Mouse (Mus musculus): ENCODE data around the gene Ostm1. TPM values are rescaled to one million over a fixed set of nuclear protein-coding genes. Genes with fewer than 3 reads are reported as not detected.

Ostm1 gene
- polyA plus RNA-seq, 2 experiments: 7.0 to 14.3 TPM

DNA sequence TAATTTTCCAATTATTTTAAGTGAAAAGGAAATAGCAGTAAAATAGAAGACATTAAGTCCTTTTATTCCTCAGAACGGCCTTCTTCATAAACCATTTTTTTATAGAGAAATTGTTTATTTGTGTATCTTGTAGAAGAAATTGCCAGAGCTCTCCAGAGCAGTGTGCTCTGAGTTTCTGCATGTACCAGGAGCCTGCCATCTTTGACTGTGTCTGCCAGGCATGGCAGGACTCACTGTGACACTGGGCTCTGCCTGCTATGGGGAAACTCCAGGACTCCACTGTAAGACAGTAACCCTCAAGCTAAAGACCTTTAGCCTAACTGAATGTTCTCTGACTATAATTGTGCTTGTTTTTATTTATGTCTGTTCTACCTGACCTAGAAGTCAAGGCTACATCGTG is 107.4 kb downstream of the Ostm1 start:
- H3K27me3 ChIP-seq (ENCODE audit: control insufficient read depth, insufficient read depth, low read length): no peaks in the 10 kb centered on the region
- H3K4me2 ChIP-seq (ENCODE audit: low read depth): no peak overlapping the region
- H3K9me3 ChIP-seq (ENCODE audit: control insufficient read depth, low read length): no peaks in the 10 kb centered on the region
- no peaks in the 10 kb centered on the region for H3K36me3 ChIP-seq (replicated peaks; ENCODE audit: control insufficient read depth, insufficient read depth, low read depth)
- no peak for TF ChIP-seq CTCF (IDR thresholded peaks at IDR 0.05; ENCODE audit: low read depth)
- TF ChIP-seq EP300 (IDR thresholded peaks at IDR 0.05; ENCODE audit: low read depth): no peak
- ATAC-seq (ENCODE audit: insufficient read depth) (no peak), DNase-seq (ENCODE audit: low read depth in 3 of 3, low spot score in 3 of 3) (no peak)
- H3K27ac ChIP-seq: no peak overlapping the region
- no peaks in the 10 kb centered on the region for H3K4me1 ChIP-seq (replicated peaks; ENCODE audit: control insufficient read depth in 2 of 2, insufficient read depth in 2 of 2, low read length in 1 of 2)
- H3K9ac ChIP-seq (replicated peaks): no peak overlapping the region
- H3K4me3 ChIP-seq (ENCODE audit: insufficient read depth in 1 of 2, low read depth in 2 of 2, low read length in 2 of 2): no peak overlapping the region
- 81% methylated on average over 2 of the region's 2 CpGs for WGBS (ENCODE audit: insufficient replicate concordance)

DNA sequence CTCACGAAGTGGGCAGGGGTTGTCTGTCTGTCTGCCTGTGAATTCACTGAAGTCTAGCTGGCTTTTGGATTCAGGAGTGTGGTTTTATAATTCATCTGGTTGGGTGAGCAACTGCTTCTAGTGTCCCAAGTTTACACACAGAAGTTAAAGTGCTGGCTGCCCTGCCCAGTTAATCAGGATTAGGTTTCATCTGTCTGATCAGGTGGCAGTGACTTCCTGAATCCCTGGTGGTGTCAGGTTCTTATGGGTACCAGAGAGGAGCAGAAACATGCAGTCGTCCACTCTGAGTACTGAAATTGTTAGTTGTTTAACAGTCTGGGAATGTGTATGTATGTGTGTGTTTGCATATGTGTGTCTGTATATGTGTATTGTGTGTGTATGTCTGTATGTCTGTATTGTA is 108.5 kb downstream of the Ostm1 start:
- 69% methylated on average over 2 of the region's 2 CpGs for WGBS (ENCODE audit: insufficient replicate concordance)
- ATAC-seq (ENCODE audit: insufficient read depth): no peak
- H3K27me3 ChIP-seq (ENCODE audit: control insufficient read depth, insufficient read depth, low read length): no peaks in the 10 kb centered on the region

DNA sequence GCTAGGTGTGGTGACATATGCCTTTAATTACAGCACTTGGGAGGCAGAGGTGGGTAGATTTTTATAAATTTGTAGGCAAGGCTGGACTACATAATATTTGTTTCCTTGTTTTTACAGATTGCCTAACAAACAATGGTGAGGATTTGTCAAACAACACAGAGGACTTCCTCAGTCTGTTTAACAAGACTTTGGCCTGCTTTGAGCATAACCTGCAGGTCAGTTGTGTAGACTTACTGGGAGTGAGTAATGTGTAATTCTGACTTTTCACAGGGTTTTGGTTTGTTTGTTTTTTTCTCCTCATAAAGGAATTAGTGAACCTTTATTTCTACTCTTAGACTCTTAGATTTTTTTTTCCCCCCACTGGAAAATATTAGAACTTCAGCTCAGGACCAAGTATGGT is 109.2 kb downstream of the Ostm1 start:
- no peaks in the 10 kb centered on the region for H3K36me3 ChIP-seq (replicated peaks; ENCODE audit: control insufficient read depth, insufficient read depth, low read depth)
- H3K4me3 ChIP-seq (ENCODE audit: insufficient read depth in 1 of 2, low read depth in 2 of 2, low read length in 2 of 2): no peak overlapping the region
- H3K4me1 ChIP-seq (replicated peaks; ENCODE audit: control insufficient read depth in 2 of 2, insufficient read depth in 2 of 2, low read length in 1 of 2): no peaks in the 10 kb centered on the region
- TF ChIP-seq CTCF (IDR thresholded peaks at IDR 0.05; ENCODE audit: low read depth): no peak
- no peak for TF ChIP-seq EP300 (IDR thresholded peaks at IDR 0.05; ENCODE audit: low read depth)
- H3K9me3 ChIP-seq (ENCODE audit: control insufficient read depth, low read length): no peaks in the 10 kb centered on the region
- H3K27ac ChIP-seq: no peak overlapping the region
- no peak overlapping the region for H3K9ac ChIP-seq (replicated peaks)
- H3K27me3 ChIP-seq (ENCODE audit: control insufficient read depth, insufficient read depth, low read length): no peaks in the 10 kb centered on the region
- no peak for ATAC-seq (ENCODE audit: insufficient read depth)
- no peak for DNase-seq (ENCODE audit: low read depth in 3 of 3, low spot score in 3 of 3)
- no peak overlapping the region for H3K4me2 ChIP-seq (ENCODE audit: low read depth)

More for the DNA sequence above, 108.5 kb downstream of the Ostm1 start:
- Histone ChIP-seq H3K36me3 (replicated peaks; ENCODE audit: control insufficient read depth, insufficient read depth, low read depth) (no peaks in the 10 kb centered on the region), H3K4me1 (replicated peaks; ENCODE audit: control insufficient read depth in 2 of 2, insufficient read depth in 2 of 2, low read length in 1 of 2) (no peaks in the 10 kb centered on the region), H3K9ac (replicated peaks) (no peak overlapping the region), H3K4me2 (ENCODE audit: low read depth) (no peak overlapping the region), H3K4me3 (ENCODE audit: insufficient read depth in 1 of 2, low read depth in 2 of 2, low read length in 2 of 2) (no peak overlapping the region), H3K9me3 (ENCODE audit: control insufficient read depth, low read length) (no peaks in the 10 kb centered on the region), H3K27ac (no peak overlapping the region)
- DNase-seq (ENCODE audit: low read depth in 3 of 3, low spot score in 3 of 3): no peak
- no peak for TF ChIP-seq EP300 (IDR thresholded peaks at IDR 0.05; ENCODE audit: low read depth)
- no peak for TF ChIP-seq CTCF (IDR thresholded peaks at IDR 0.05; ENCODE audit: low read depth)

DNA sequence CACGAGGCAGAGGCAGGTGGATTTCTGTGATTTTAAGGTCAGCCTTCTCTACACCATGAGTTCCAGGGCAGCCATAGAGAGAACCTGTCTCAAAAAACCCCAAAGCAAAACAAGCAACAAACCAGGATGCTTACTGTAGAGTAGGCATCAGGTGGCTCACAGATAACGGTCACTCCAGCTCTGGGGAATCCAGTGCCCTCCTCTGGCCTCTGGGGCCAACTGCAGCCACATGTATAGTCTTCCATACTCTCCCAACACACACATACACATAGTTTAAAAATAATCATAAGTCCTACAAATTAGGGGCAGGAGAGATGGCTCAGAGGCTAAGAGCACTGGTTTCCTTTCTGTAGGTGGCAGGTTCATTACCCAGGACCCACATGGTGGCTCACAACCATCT is 109.9 kb downstream of the Ostm1 start:
- H3K4me3 ChIP-seq (ENCODE audit: insufficient read depth in 1 of 2, low read depth in 2 of 2, low read length in 2 of 2): no peak overlapping the region
- H3K27me3 ChIP-seq (ENCODE audit: control insufficient read depth, insufficient read depth, low read length): no peaks in the 10 kb centered on the region
- no peak overlapping the region for H3K4me2 ChIP-seq (ENCODE audit: low read depth)
- TF ChIP-seq EP300 (IDR thresholded peaks at IDR 0.05; ENCODE audit: low read depth): no peak
- peak; percentile 42 for TF ChIP-seq CTCF (IDR thresholded peaks at IDR 0.05; ENCODE audit: low read depth)
- H3K9ac ChIP-seq (replicated peaks): no peak overlapping the region
- ATAC-seq (ENCODE audit: insufficient read depth) (no peak), DNase-seq (ENCODE audit: low read depth in 3 of 3, low spot score in 3 of 3) (no peak)
- no peaks in the 10 kb centered on the region for H3K9me3 ChIP-seq (ENCODE audit: control insufficient read depth, low read length)
- no peak overlapping the region for H3K27ac ChIP-seq
- 60% methylated on average over 2 of the region's 2 CpGs for WGBS (ENCODE audit: insufficient replicate concordance)
- H3K36me3 ChIP-seq (replicated peaks; ENCODE audit: control insufficient read depth, insufficient read depth, low read depth): 0 out of 2 replicates have a peak, but pooled peaks cover 4% of the 10 kb centered on the region
- H3K4me1 ChIP-seq (replicated peaks; ENCODE audit: control insufficient read depth in 2 of 2, insufficient read depth in 2 of 2, low read length in 1 of 2): no peaks in the 10 kb centered on the region

DNA sequence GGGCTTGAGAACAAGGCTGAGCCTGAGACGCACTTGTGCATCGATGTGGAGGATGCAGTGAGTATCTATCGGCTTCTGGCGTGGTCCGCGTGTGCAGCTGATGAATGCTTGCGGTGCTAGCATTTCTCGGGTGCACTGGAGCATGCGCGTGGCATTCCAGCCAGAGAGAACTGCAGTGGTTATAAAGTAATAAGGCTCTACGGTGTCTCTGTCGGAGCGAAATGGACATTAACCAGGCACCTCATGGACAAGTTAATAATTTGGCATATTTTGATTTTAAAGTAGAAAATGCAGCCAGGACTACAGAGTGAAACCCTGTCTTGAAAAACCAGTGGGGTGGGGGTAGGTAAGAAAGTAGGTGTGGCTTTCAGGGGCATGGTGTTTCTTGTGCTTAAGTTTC is 112.7 kb downstream of the Ostm1 start:
- Histone ChIP-seq H3K27me3 (ENCODE audit: control insufficient read depth, insufficient read depth, low read length) (no peaks in the 10 kb centered on the region), H3K9me3 (ENCODE audit: control insufficient read depth, low read length) (no peaks in the 10 kb centered on the region), H3K36me3 (replicated peaks; ENCODE audit: control insufficient read depth, insufficient read depth, low read depth) (peaks cover 9% of the 10 kb centered on the region; the same call in 1 of the 2 replicates), H3K4me2 (ENCODE audit: low read depth) (no peak overlapping the region), H3K9ac (replicated peaks) (no peak overlapping the region), H3K4me1 (replicated peaks; ENCODE audit: control insufficient read depth in 2 of 2, insufficient read depth in 2 of 2, low read length in 1 of 2) (no peaks in the 10 kb centered on the region), H3K27ac (no peak overlapping the region), H3K4me3 (ENCODE audit: insufficient read depth in 1 of 2, low read depth in 2 of 2, low read length in 2 of 2) (no peak overlapping the region)
- ATAC-seq (ENCODE audit: insufficient read depth): no peak
- WGBS (ENCODE audit: insufficient replicate concordance): 89% methylated on average over 13 of the region's 13 CpGs
- TF ChIP-seq CTCF (IDR thresholded peaks at IDR 0.05; ENCODE audit: low read depth) (no peak), EP300 (IDR thresholded peaks at IDR 0.05; ENCODE audit: low read depth) (no peak)
- no peak for DNase-seq (ENCODE audit: low read depth in 3 of 3, low spot score in 3 of 3)
